Mouse (Mus musculus): ENCODE results near the gene Sbno2.
"Not testable (repeated sequence)": the region's sequence is repeated elsewhere in the genome, so short reads cannot be mapped to it uniquely, and the experiment has no call there.

The Sbno2 gene

DNA sequence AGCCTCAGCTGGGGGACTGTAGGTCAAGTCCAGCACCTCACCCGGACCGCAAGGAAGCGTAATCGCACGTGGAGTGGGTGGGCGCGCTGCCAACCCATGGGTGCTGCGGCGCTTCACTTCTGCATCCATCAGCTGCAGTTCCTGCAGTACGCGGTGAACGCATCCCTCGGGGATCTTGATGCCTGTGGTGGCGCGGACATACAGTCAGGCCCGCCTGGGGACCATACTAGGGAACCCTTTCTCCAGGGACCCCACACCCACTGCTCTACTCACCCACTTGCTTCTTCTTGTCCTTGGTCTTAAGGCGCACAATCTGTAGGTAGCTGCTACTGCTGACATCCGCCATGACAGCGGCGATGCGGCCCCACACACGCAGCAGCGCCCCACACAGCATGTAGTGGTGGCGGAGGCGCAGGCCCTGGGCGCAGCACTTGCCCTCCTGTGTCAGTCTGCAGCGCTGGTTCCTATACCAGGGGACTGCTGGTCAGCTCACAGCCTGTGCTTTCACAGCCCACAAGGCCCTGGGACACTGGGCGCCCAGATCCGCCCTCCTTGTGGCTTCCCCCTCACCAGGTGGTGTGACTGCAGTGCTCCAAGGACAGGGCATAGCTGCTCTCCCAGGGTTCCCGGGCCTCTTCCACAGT, 47.6 kb downstream of the Sbno2 start:
- DNase-seq (ENCODE audit: low spot score) = no peak

DNA sequence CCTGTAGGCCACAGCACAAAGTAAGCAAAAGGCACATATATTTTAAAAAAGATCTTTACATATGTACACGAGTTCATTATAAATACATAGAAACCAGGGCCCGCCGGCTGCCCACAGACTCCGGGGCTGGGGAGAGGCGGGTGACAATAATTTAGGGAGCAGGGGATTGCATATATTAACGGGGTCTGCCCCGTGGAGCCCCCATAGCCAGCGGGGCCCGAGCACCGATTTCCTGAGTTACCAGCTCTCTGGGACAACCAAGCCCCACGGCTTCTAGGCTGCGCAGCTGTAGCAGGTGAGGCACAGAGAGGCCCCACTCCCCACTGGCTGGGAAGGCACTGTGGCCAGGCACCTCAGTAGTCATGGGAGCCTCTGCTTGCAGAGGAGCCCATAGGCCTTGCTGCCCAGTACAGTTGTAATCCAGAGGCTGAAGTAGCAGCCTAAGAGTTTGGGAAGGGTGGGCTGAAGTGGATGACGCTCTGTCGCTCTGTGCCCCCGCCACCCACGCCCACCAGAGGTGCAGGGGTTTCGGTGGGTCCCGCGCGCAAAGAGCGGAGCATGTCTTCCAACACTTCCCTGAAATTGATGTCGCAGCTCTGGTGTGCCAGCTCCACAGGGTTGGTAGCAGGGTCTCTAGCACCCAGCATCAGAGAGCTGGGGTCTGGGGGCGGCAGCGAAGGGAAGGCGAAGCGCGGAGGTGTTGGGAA, 48.2 kb downstream of the Sbno2 start:
- DNase-seq (ENCODE audit: low spot score) = no peak

DNA sequence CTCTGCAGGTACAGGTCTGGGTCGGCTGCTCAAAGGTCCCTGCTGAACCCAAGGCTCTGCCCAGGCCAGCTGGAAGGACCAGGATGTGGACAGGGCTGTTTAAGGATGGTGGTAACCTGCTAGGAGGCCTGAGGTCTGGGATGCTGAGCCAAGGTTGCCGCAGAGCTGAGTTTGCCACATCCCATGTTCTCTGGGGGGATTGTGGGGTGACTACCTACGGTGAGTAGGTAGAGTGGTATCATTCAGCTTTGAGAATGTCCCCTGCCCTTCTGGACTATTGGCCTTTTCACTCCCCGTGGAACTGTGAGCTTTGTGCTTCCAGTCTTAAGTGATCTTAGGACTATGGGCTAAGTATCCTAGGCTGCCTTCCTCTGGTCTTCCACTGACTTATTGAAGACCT, 48.9 kb downstream of the Sbno2 start:
- no peak for DNase-seq (ENCODE audit: low spot score)

DNA sequence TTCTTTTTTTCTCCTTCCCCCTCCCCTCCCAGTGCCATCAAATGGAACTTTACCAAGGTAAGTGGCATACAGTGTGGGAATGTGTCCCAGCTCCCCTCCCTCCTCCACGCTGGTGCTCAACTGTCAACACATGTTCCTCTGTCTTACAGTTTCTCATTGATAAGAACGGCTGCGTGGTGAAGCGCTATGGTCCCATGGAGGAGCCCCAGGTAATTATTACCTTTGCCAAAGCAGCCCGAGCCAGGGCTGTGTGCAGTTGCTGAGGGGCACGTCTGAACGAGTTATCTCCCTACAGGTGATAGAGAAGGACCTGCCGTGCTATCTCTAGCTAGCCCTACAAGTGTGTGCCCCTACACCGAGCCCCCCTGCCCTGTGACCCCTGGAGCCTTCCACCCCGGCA, 49.5 kb downstream of the Sbno2 start:
- no peak for DNase-seq (ENCODE audit: low spot score)

DNA sequence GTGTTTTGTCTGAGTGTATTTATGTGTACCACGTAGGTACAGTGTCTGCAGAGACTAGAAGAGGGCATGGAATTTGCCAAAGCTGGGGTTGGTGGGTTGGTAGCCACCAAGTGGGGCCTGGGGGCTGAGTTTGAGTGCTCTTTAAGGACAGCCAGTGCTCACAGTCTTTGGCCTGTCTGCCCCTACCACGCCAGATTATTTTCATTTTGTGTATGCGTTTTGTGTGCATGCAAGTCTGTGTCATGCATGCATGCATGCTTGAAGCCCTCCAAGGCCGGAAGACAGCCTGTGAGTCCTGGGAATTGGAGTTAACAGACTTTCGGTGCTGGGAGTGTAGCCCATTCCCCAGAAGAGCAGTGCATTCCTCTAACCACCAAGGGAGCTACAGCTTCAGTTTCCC, 50.0 kb downstream of the Sbno2 start:
- DNase-seq (ENCODE audit: low spot score) = no peak

DNA sequence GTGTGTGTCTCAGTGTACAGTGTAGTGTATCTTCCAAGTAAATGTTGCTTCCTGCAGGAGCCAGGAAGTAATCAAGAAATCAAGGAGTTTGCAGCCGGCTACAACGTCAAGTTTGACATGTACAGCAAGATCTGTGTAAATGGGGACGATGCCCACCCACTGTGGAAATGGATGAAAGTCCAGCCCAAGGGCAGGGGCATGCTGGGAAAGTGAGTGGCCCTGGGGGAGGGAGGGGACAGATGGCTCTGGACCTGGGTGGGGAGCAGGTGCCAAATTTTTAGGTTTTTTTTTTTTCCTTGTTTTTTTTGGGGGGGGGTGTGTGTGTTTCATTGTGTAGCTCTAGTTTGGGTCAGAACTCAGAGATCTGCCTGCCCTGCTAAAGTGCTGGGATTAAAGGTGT, 50.5 kb downstream of the Sbno2 start:
- DNase-seq (ENCODE audit: low spot score) = not testable (repeated sequence)

DNA sequence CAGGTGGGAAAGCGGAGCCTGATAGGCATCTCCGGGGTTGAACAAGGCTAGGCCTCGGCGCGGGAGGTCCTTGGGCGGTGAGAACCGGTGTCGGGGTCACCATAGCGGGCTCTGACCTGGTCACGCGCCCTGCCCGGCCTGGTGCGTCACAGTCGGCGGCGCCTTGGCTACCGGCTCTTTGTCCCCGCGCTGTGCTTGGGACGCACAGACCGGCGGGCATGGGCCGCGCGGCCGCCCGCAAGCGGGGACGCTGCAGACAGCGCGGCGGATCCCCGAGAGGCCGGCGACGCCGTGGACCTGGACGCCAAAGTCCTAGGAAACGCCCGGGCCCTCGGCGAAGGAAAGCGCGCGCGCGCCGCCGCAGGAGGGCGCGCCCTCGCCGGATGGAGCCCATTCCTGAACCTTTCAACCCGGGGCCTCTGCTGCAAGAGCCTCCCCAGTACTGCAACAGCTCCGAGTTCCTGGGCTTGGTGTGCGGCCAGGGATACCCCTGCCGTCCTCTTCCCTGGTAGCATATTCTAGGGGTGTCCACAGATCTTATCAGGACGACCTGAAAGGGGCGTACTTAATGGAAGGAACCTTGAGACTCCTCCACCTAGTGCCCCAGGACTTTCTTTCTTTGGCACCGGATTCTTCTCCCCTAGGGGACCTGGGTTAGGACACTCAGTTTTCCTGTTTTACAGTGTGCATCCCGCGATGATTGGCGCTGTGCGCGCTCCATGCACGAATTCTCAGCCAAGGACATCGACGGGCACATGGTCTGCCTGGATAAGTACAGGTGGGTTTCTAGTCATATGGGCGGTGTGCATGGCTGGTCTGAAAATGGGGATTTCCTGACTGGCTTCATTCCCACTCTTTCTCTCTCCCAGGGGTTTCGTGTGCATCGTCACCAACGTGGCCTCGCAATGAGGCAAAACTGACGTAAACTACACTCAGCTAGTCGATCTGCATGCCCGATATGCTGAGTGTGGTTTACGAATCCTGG, 51.2 kb downstream of the Sbno2 start:
- DNase-seq (ENCODE audit: low spot score) = peak; percentile 72

DNA sequence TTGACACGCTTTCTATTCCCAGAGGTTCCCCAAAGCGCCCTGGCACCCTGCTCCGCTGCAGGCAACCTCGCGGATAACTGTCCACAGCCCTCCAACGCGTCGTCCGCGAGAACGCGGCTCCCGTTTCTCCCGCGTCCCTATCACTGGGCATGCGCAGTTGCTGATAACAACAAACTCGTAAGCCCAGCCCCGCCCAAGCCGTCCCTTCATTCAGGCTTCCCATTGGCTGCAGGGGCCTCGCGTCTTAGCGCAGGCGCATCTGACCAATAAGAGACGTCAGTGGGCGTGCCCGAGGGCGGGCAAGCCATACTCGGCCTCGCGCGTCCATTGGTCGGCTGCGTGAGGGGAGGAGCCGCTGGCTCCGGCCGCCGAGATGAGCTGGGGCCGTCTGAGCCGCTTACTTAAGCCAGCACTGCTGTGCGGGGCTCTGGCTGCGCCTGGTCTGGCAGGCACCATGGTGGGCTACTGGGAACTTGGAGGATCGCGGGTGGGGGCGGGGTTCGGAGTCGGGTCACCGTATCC, 52.1 kb downstream of the Sbno2 start:
- DNase-seq (ENCODE audit: low spot score) = peak; percentile 100

DNA sequence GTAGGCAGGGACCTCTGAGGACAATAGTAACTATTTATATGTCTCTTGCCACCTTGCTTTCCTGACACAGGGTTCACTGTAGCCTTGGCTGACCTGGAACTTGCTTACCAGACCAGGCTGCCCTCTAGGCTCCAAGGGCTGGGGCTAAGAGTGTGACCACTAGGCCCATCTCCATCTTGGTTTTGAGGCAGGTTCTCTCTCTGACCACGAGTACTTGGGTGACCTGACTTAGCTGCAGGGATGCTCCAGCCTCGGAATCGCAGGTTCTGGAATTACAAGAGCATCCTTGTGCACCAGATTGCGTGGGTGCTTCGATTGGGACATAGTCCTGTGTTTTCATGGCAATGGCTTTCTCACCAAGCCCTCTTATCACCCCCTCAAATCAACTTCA, 53.0 kb downstream of the Sbno2 start:
- no peak for DNase-seq (ENCODE audit: low spot score)

DNA sequence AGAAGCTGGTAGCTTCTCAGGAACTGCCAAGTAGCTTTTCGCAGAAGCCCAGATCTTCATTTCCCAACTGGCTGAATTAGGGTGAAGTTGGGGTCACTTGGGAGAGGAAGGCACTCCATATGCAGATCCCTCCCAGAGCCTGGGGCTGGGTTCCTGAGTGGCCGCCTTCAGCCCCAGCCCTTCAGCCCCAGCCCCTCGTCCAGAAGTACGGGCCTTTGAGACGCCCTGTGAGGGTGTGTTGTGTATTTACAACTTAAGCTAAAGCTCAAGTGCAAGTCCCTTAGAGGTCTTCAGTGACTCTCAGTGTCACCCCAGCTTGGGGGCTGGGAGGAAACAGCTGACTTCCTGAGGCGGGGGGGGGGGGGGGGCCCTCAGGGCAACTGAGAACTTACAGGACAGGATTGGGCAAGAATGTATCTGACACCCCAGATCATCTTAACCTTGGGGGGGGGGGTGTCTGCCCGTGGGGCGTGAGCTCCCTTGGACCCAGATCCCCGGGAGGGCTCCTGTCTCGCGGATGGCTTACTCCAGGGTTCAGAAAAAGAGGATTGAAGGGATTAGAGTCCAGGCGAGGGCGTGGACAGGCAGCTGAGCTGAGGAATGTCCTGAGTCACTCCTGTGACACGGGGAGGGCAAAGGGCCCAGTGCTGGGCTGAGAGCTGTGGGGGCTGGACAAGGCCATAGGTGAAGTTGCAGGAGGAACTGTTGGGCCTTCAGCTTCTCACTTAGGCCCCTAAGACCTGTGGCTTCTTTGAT, 53.6 kb downstream of the Sbno2 start:
- DNase-seq (ENCODE audit: low spot score) = peak; percentile 71

DNA sequence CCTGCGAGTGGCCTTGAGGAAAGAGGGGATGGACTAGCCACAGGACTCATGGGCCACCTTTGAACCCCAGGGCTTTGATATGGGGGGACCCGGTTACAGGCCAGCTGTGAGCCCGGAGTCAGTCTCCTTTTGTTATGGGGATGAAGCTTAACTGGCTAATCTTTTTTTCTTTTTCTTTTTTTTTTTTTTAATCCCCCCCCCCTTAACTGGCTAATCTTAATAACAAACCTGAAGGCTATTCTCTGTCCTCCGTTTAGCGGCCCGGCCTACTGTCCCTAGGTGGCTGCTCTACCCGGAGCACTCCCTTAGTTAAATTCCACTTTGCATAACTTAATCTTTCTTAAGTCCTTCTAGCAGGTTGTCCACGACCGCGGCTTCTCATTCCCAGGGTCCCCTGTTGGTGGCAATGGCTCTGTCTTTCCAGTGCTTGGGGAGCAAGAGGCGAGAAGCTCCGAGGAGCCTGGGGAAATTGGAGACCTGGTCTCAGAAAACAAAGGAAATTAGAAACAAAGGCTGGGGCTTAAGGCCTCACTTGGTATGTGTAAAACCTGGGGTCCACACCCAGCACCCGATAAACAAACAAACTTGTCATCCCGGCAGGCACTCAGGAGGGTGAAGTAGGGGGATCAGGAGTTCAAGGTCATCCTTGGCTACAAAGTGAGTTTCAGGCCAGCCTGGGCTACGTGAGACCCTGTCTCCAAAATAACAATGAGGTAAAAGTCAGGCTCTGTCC, 54.3 kb downstream of the Sbno2 start:
- DNase-seq (ENCODE audit: low spot score) = no peak

DNA sequence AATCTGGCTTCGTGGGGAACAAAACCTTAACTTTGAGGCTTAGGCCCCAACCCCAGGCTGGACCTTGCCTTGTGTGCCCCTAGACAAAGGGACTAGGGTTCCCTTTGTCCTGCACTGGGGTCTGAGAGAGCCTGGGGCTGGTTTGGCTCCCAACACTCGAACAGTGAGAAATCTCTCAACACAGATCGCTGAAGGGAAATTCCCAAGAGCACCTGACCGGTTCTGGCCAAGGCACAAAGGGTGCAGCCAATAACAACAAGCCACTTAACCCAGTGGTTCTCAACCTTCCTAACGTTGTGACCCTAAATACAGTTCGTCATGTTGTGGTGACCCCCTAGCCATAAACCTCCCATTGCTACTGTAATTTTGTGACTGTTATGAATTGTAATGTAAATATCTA, 55.1 kb downstream of the Sbno2 start:
- DNase-seq (ENCODE audit: low spot score) = no peak

DNA sequence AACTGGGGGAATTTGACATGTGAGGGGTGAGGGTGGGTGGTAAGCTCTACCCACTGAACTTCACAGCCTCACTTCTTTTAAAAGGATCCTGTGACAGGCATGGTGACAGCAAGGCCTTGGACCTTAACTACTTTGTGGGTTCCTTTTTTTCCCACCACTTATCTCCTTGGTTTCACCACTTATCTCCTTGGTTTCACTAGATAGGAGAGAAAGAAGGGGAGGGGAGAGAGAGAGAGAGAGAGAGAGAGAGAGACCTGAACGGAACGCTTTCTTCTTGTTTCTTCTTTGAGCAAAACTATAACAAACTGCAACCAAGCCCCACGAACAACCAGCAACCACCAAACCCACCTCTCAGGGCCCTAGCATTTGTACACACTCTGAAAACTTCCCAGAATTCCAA, 56.5 kb downstream of the Sbno2 start:
- no peak for DNase-seq (ENCODE audit: low spot score)

DNA sequence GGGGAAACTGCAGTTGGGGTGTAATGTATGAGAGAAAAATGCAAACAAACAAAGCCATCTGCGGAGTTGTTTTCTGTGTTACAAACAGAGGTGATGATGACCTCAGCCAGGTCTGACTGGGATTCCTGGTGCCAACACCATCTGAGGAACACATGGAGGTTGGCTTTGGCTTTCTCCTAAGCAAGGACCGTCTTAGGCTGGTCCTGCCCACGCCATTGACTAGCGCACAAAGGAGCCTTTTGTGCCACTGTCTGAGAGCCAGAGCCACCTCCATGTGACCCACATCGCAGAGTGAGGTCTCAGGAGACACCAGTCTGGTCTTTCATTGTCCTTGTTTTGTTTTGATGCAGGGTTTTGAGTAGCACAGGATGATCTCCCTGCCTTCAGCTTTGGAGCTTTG, 57.0 kb downstream of the Sbno2 start:
- DNase-seq (ENCODE audit: low spot score) = no peak

DNA sequence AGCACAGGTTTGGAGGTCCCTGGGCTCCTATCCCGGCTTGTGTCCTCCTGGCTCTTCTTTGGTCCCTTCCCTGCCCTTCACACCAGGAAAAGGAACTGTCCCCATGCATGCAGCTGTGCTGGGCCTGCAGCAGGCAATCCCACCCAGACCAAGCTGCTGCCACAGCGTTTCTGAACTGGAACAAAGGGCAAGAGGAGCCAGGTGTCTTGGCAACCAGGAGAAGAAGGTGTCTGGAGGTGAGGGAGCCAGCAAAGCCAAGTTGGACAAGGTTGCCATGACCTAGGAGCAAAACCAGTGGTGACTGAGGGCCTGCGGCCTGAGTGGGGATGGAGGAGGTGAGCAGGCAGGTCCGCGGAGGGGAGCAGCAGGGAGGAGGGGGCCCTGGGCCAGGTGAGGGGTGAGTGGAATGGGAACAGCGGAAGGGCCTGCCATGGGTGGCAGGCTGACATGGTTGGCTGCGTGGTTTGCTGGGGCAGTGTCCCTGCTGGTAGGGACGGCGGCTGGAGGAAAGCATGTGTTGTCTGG, 58.3 kb downstream of the Sbno2 start, which contains the start of gene Gpx4:
TSS of gene Gpx4 (plus strand) at position 126 of the 525 bp plus-strand sequence.
- DNase-seq (ENCODE audit: low spot score) = no peak

DNA sequence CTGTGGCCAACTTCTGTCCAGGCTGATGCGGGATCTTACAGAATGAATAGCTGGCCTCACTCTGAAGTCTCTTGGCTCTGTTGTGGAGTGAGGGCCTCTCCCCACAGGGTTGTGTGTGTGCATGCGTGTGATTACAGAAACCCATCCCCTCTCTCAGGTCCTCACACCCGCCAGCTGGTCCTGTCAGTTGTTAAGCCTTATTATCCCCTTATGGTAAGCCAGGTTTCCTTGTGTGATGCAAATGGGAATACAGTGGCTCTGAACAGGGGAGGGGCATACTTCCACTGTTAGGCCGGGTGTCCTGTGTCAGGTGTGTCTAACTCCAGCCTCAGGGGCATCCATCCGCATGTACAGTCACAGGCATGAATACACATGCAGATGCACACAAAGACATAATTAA, 59.6 kb downstream of the Sbno2 start:
- DNase-seq (ENCODE audit: low spot score) = no peak

DNA sequence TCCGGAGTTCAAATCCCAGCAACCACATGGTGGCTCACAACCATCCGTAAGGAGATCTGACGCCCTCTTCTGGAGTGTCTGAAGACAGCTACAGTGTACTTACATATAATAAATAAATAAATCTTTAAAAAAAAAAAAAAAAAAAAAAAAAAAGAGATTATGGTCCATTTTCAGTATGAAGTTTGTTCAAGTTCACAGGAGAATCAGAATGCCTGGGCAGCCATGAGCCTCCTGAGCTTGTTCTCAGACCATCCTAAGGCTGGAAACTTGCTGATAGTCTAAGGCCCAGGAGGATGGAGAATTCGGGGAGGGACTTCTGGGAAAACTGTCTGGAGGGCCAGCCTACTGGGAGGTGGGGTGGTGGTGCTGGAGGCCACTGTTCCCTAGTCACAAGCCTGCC, 60.0 kb downstream of the Sbno2 start:
- not testable (repeated sequence) for DNase-seq (ENCODE audit: low spot score)

DNA sequence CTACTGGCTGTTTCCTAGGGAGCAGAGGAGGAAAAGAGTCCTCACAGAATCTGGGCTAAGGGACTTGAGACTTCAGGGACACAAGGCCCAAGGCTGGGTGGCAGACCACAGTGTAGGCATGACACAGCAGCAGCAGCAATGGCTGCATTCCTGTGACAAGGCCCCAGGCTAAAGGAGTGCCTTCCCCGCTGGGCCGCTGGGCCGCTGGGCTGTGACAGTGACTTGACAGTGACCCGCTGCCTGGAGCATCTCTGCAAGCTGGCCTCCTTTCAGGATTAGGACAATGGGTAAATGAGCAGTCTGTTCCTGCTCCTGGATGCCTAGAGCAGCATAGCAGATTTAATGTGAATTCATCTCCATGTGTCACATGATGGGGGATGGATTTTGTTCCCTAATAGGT, 61.3 kb downstream of the Sbno2 start:
- DNase-seq (ENCODE audit: low spot score) = no peak

DNA sequence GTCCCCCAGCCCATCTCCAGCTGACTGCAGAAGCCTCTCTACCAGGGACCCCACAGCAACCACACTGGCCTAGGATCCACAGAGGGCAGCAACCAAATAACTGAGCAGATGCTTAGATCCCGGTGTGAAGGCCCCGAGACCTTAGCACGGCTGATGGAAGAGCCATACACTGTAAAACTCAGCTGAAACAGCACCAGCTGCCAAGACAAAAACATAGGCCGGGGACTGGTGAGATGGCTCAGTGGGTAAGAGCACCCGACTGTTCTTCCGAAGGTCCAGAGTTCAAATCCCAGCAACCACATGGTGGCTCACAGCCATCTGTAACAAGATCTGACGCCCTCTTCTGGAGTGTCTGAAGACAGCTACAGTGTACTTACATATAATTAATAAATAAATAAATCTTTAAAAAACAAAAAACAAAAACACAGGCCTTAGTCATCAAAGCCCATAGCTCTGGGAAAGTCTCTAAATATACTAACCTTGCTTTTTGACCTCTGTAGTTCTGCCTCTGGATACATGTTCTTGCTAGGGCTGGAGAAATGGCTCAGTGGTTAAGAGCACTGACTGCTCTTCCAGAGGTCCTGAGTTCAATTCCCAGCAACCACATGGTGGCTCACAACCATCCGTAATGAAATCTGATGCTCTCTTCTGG, 63.8 kb downstream of the Sbno2 start:
- DNase-seq (ENCODE audit: low spot score) = not testable (repeated sequence)

DNA sequence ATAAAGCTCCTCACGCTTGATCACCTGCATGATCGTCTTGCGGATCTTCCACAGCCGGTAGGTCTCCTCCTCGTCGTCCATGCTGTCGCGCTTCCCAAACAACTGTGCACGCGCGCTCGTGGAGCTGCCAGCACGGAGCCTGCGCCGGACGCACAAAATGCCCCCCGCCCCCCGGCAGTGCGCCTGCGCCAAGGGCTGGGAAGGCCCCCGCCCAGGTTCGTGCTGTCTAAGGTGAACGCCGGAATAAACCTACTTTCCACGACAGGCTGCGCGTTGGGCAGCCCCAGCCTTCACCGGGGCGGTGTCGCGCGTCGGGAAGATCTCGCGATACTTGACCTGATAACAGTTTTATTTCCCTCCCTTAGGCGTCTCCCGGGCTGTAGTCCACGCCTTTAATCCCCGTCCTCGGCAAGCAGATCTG, 65.8 kb downstream of the Sbno2 start, which contains the start of gene Polr2e:
TSS of gene Polr2e (minus strand) at position 237 of the 421 bp plus-strand sequence.
- DNase-seq (ENCODE audit: low spot score) = peak; percentile 96
